ENCODE assay signal across 12 mouse cellular contexts in genomic region chr10:17200524-17201426, GRCm38 (mm10).
DNase-seq lines count a peak whose midpoint lies in the region; ATAC-seq and TF ChIP-seq lines count a peak whose summit lies in the region.
"Had no signal": no experiment of that assay in that cellular context is flagged by ENCODE, and none has a peak within 500 bp of the region (broad histone marks: within the 10 kb centered on the region; RNA-seq: fewer than 3 reads in every experiment).

No protein-coding gene starts in this region.

- 82% methylated on average over 8 of the region's 8 CpGs for WGBS in midbrain, embryonic 11.5 days
- WGBS in midbrain, embryonic 15.5 days: 76% methylated on average over 8 of the region's 8 CpGs

- no peak overlapping the region for H3K4me2 ChIP-seq in midbrain, embryonic 11.5 days
- no peak overlapping the region for H3K4me2 ChIP-seq in midbrain, embryonic 15.5 days
- H3K4me2 ChIP-seq: neural tube, embryonic 13.5 days; stomach, embryonic 15.5 days had no signal

- no peak for TF ChIP-seq RAD21 in MEL (IDR thresholded peaks at IDR 0.05; ENCODE audit: low read depth, low read length)

- no peaks in the 10 kb centered on the region for H3K36me3 ChIP-seq in midbrain, embryonic 11.5 days (ENCODE audit: control insufficient read depth, insufficient read depth, low read length)
- no peaks in the 10 kb centered on the region for H3K36me3 ChIP-seq in midbrain, embryonic 15.5 days (replicated peaks)
- peaks cover 0 to 13% of the 10 kb centered on the region in 2 experiments; a peak in 2 of 4 replicates for H3K36me3 ChIP-seq in MEL (ENCODE audit: control insufficient read depth in 1 of 2, insufficient read depth in 2 of 2, low read length in 2 of 2)
- H3K36me3 ChIP-seq: neural tube, embryonic 13.5 days; stomach, embryonic 15.5 days had no signal

- no peak for TF ChIP-seq POLR2A in MEL (IDR thresholded peaks at IDR 0.05; ENCODE audit: control insufficient read depth in 1 of 2, insufficient read depth in 1 of 2, low read depth in 1 of 2, low read length in 2 of 2, poor library complexity in 1 of 2)

- no peak overlapping the region for H3K9ac ChIP-seq in midbrain, embryonic 11.5 days (ENCODE audit: low read length)
- no peak overlapping the region for H3K9ac ChIP-seq in midbrain, embryonic 15.5 days
- H3K9ac ChIP-seq in MEL (ENCODE audit: control insufficient read depth, low read depth, low read length, poor library complexity, severe bottlenecking): peak overlapping the region; percentile 54
- H3K9ac ChIP-seq: neural tube, embryonic 13.5 days; stomach, embryonic 15.5 days had no signal

- ATAC-seq in midbrain, embryonic 11.5 days (ENCODE audit: low FRiP score): no peak
- ATAC-seq in midbrain, embryonic 15.5 days (replicated peaks): no peak
- ATAC-seq in common myeloid progenitor, adult 5-6 weeks (replicated peaks; ENCODE audit: low read depth, poor library complexity, severe bottlenecking): peak; percentile 78
- ATAC-seq in monocyte, adult 5-6 weeks (replicated peaks; ENCODE audit: insufficient number of reproducible peaks, low FRiP score, low TSS enrichment, poor library complexity, severe bottlenecking): peak; percentile 33

- no peak overlapping the region for H3K4me3 ChIP-seq in midbrain, embryonic 11.5 days (ENCODE audit: low read depth, low read length)
- H3K4me3 ChIP-seq in midbrain, embryonic 15.5 days: no peak overlapping the region
- H3K4me3 ChIP-seq in MEL (ENCODE audit: control insufficient read depth in 1 of 2, insufficient read depth in 1 of 2, low read depth in 2 of 2, low read length in 2 of 2): peak overlapping the region; percentile 9 to 16; a peak in 2 of 4 replicates
- H3K4me3 ChIP-seq: neural tube, embryonic 13.5 days; stomach, embryonic 15.5 days had no signal

- H3K9me3 ChIP-seq in midbrain, embryonic 11.5 days (ENCODE audit: control insufficient read depth, low read length): no peaks in the 10 kb centered on the region
- H3K9me3 ChIP-seq in midbrain, embryonic 15.5 days: no peaks in the 10 kb centered on the region
- no peaks in the 10 kb centered on the region for H3K9me3 ChIP-seq in MEL (replicated peaks; ENCODE audit: insufficient read depth, low read length)
- H3K9me3 ChIP-seq: neural tube, embryonic 13.5 days; stomach, embryonic 15.5 days had no signal

- DNase-seq in midbrain, embryonic 11.5 days (ENCODE audit: low spot score, missing footprints): peak; percentile 49
- DNase-seq in MEL (ENCODE audit: low read depth, low spot score): peak; percentile 69
- DNase-seq in adrenal gland, adult 2 months: no peak
- no peak for DNase-seq in testis, postnatal 14 days (ENCODE audit: low spot score)
- DNase-seq: embryo, embryonic 11 days; liver; right cerebral cortex, adult 18-20 months had no signal

- H3K4me1 ChIP-seq in midbrain, embryonic 11.5 days (ENCODE audit: control insufficient read depth, insufficient read depth, low read length): peaks cover 7% of the 10 kb centered on the region; the same call in 1 of the 2 replicates
- peaks cover 9% of the 10 kb centered on the region; the same call in 1 of the 2 replicates for H3K4me1 ChIP-seq in midbrain, embryonic 15.5 days
- peaks cover 6 to 17% of the 10 kb centered on the region in 2 experiments; a peak in 3 of 4 replicates for H3K4me1 ChIP-seq in MEL (ENCODE audit: control insufficient read depth in 1 of 2, insufficient read depth in 2 of 2, low read length in 2 of 2)
- H3K4me1 ChIP-seq: stomach, embryonic 15.5 days had no signal

- TF ChIP-seq CTCF in MEL (IDR thresholded peaks at IDR 0.05 in 2 of 3, conservative IDR thresholded peaks at IDR 0.05 in 1 of 3; ENCODE audit: control insufficient read depth in 1 of 3, insufficient read depth in 1 of 3, low read depth in 2 of 3, low read length in 3 of 3, poor library complexity in 1 of 3, severe bottlenecking in 1 of 3): no peak

- H3K79me2 ChIP-seq in MEL (ENCODE audit: control insufficient read depth, insufficient read depth, low read length, poor library complexity): no peaks in the 10 kb centered on the region

- peak; percentile 57 to 62; a peak in 3 of 4 replicates for TF ChIP-seq EP300 in MEL (IDR thresholded peaks at IDR 0.05; ENCODE audit: low read depth in 1 of 2, low read length in 2 of 2)

- H3K27ac ChIP-seq in midbrain, embryonic 11.5 days (ENCODE audit: low read depth, low read length): no peak overlapping the region
- H3K27ac ChIP-seq in midbrain, embryonic 15.5 days: no peak overlapping the region
- H3K27ac ChIP-seq in MEL (ENCODE audit: control insufficient read depth, low read depth, low read length): peak overlapping the region; percentile 74
- H3K27ac ChIP-seq: neural tube, embryonic 13.5 days; stomach, embryonic 15.5 days had no signal

- no peaks in the 10 kb centered on the region for H3K27me3 ChIP-seq in midbrain, embryonic 11.5 days (ENCODE audit: control insufficient read depth, insufficient read depth, low read length)
- no peaks in the 10 kb centered on the region for H3K27me3 ChIP-seq in midbrain, embryonic 15.5 days (replicated peaks)
- no peaks in the 10 kb centered on the region for H3K27me3 ChIP-seq in MEL (ENCODE audit: control insufficient read depth in 1 of 2, insufficient read depth in 2 of 2, low read length in 2 of 2)
- H3K27me3 ChIP-seq: neural tube, embryonic 13.5 days; stomach, embryonic 15.5 days had no signal

TF ChIP-seq in MEL, 35 proteins besides CTCF, POLR2A, EP300 and RAD21:
- TF ChIP-seq MAFK (IDR thresholded peaks at IDR 0.05; ENCODE audit: borderline replicate concordance, low read depth, low read length): no peak
- TF ChIP-seq MAZ (IDR thresholded peaks at IDR 0.05; ENCODE audit: low read depth, low read length): no peak
- no peak for TF ChIP-seq USF1 (IDR thresholded peaks at IDR 0.05; ENCODE audit: low read depth, low read length)
- no peak for TF ChIP-seq KAT2A (conservative IDR thresholded peaks at IDR 0.05; ENCODE audit: low read depth, low read length)
- no peak for TF ChIP-seq ZKSCAN1 (IDR thresholded peaks at IDR 0.05; ENCODE audit: low read depth, low read length)
- TF ChIP-seq ZC3H11A (IDR thresholded peaks at IDR 0.05; ENCODE audit: low read depth, low read length): no peak
- TF ChIP-seq ETS1 (IDR thresholded peaks at IDR 0.05; ENCODE audit: low read depth, low read length): no peak
- TF ChIP-seq BHLHE40 (IDR thresholded peaks at IDR 0.05; ENCODE audit: borderline replicate concordance, low read depth, low read length): no peak
- peak; percentile 92 for TF ChIP-seq ZNF384 (IDR thresholded peaks at IDR 0.05; ENCODE audit: low read depth, low read length)
- no peak for TF ChIP-seq POLR2AphosphoS2 (IDR thresholded peaks at IDR 0.05; ENCODE audit: low read length)
- no peak for TF ChIP-seq USF2 (IDR thresholded peaks at IDR 0.05; ENCODE audit: borderline replicate concordance in 1 of 2, insufficient read depth in 1 of 2, low read depth in 1 of 2, low read length in 2 of 2)
- no peak for TF ChIP-seq ELF1 (IDR thresholded peaks at IDR 0.05; ENCODE audit: low read depth, low read length)
- TF ChIP-seq TAL1 (IDR thresholded peaks at IDR 0.05; ENCODE audit: low read length): no peak
- no peak for TF ChIP-seq ZMIZ1 (IDR thresholded peaks at IDR 0.05; ENCODE audit: low read depth, low read length)
- TF ChIP-seq MYC (IDR thresholded peaks at IDR 0.05; ENCODE audit: low read depth, low read length): peak; percentile 52; the same call in 1 of the 2 replicates
- peak; percentile 58 for TF ChIP-seq GATA1 (IDR thresholded peaks at IDR 0.05; ENCODE audit: low read depth, low read length)
- TF ChIP-seq MYB (IDR thresholded peaks at IDR 0.05; ENCODE audit: low read depth, low read length): no peak
- peak; percentile 62; the same call in 1 of the 2 replicates for TF ChIP-seq TCF12 (IDR thresholded peaks at IDR 0.05; ENCODE audit: low read depth, low read length)
- TF ChIP-seq CHD1 (IDR thresholded peaks at IDR 0.05; ENCODE audit: low read depth, low read length): no peak
- TF ChIP-seq TBP (IDR thresholded peaks at IDR 0.05; ENCODE audit: low read depth, low read length): no peak
- no peak for TF ChIP-seq UBTF (IDR thresholded peaks at IDR 0.05; ENCODE audit: borderline replicate concordance, insufficient read depth, low read depth, low read length)
- TF ChIP-seq POLR2AphosphoS5 (IDR thresholded peaks at IDR 0.05; ENCODE audit: borderline replicate concordance, low read depth, low read length): no peak
- no peak for TF ChIP-seq HCFC1 (IDR thresholded peaks at IDR 0.05; ENCODE audit: low read depth, low read length)
- TF ChIP-seq MEF2A (IDR thresholded peaks at IDR 0.05; ENCODE audit: extremely low read depth, insufficient replicate concordance, low read depth, low read length, poor library complexity, severe bottlenecking): no peak

Comparison
In these comparisons a context has a peak if more than half of its experiments do, and no peak if none do; other contexts are left out.
1. ATAC-seq: peak in common myeloid progenitor, adult 5-6 weeks (single experiment) and monocyte, adult 5-6 weeks (single experiment); none in midbrain, embryonic 11.5 days (single experiment) and midbrain, embryonic 15.5 days (single experiment).
2. DNase-seq: peak in midbrain, embryonic 11.5 days (single experiment) and MEL (single experiment); none in adrenal gland, adult 2 months (single experiment) and testis, postnatal 14 days (single experiment).
3. H3K4me3 ChIP-seq: peak in MEL (2 of 2); none in midbrain, embryonic 11.5 days (single experiment) and midbrain, embryonic 15.5 days (single experiment).